Mouse (Mus musculus): ENCODE measurements around the gene Fbxw7.

GRCm38 (mm10) chr3:84806206-84806605, 8.9 kb upstream of the Fbxw7 start:
- TF ChIP-seq CTCF (IDR thresholded peaks at IDR 0.05; ENCODE audit: insufficient read depth, low read depth, low read length) (no peak), POLR2A (IDR thresholded peaks at IDR 0.05; ENCODE audit: insufficient read depth, low read depth, low read length) (no peak)

All from olfactory bulb, adult 2 months (tissue).